Mouse (Mus musculus): ENCODE results near the gene Ccdc87. TPM values are rescaled to one million over a fixed set of nuclear protein-coding genes. Genes with fewer than 3 reads are reported as not detected.

Gene Ccdc87
- polyA plus RNA-seq, 1 experiment = 0.07 TPM

Other genes with a start within 250 kb of the Ccdc87 start
- gene Lrfn4, start 223.7 kb upstream of the Ccdc87 start, polyA plus RNA-seq (2012; rRNA removed) = 6.7 and 8.2 TPM in 2 replicates
- 40.1 and 50.6 TPM in 2 replicates for gene Rce1, start 213.7 kb upstream of the Ccdc87 start, polyA plus RNA-seq (2012; rRNA removed)
- 0.69 and 1.2 TPM in 2 replicates for gene Gm960, start 140.7 kb upstream of the Ccdc87 start, polyA plus RNA-seq (2012; rRNA removed)
- 1.4 and 2.4 TPM in 2 replicates for gene Sptbn2, start 128.2 kb upstream of the Ccdc87 start, polyA plus RNA-seq (2012; rRNA removed)
- 10.5 and 11.1 TPM in 2 replicates for gene Rbm4b, start 82.9 kb upstream of the Ccdc87 start, polyA plus RNA-seq (2012; rRNA removed)
- 36.9 and 43.3 TPM in 2 replicates for gene Rbm4, start 45.5 kb upstream of the Ccdc87 start, polyA plus RNA-seq (2012; rRNA removed)
- gene Gm21992, start 27.8 kb upstream of the Ccdc87 start, polyA plus RNA-seq (2012; rRNA removed) = 12.7 and 17.2 TPM in 2 replicates
- 17.1 and 17.5 TPM in 2 replicates for gene Rbm14, start 27.7 kb upstream of the Ccdc87 start, polyA plus RNA-seq (2012; rRNA removed)
- 64.5 and 75.5 TPM in 2 replicates for gene Ccs, start within 50 bp of the Ccdc87 start, polyA plus RNA-seq (2012; rRNA removed)
- 78.4 and 82.7 TPM in 2 replicates for gene Ctsf, start 15.8 kb downstream of the Ccdc87 start, polyA plus RNA-seq (2012; rRNA removed)
- 1.3 and 2.5 TPM in 2 replicates for gene Actn3, start 38.5 kb downstream of the Ccdc87 start, polyA plus RNA-seq (2012; rRNA removed)
- 15.1 and 22.3 TPM in 2 replicates for gene Zdhhc24, start 39.3 kb downstream of the Ccdc87 start, polyA plus RNA-seq (2012; rRNA removed)
- gene Bbs1, start 67.3 kb downstream of the Ccdc87 start, polyA plus RNA-seq (2012; rRNA removed) = 4.2 and 4.6 TPM in 2 replicates
- gene Dpp3, start 88.9 kb downstream of the Ccdc87 start, polyA plus RNA-seq (2012; rRNA removed) = 53.2 and 53.8 TPM in 2 replicates
- 3.8 and 5.5 TPM in 2 replicates for gene Peli3, start 103.8 kb downstream of the Ccdc87 start, polyA plus RNA-seq (2012; rRNA removed)
- 48.5 and 57.5 TPM in 2 replicates for gene Mrpl11, start 122.8 kb downstream of the Ccdc87 start, polyA plus RNA-seq (2012; rRNA removed)
- 5.7 and 7.4 TPM in 2 replicates for gene Npas4, start 150.9 kb downstream of the Ccdc87 start, polyA plus RNA-seq (2012; rRNA removed)
- gene Slc29a2, start 184.5 kb downstream of the Ccdc87 start, polyA plus RNA-seq (2012; rRNA removed) = 4.6 and 5.9 TPM in 2 replicates
- gene B4gat1, start 199.5 kb downstream of the Ccdc87 start, polyA plus RNA-seq (2012; rRNA removed) = 30.4 and 33.5 TPM in 2 replicates
- gene AC124502.3, start 199.5 kb downstream of the Ccdc87 start, polyA plus RNA-seq (2012; rRNA removed) = 1.9 and 2.3 TPM in 2 replicates
- 30.8 and 31.1 TPM in 2 replicates for gene Brms1, start 202.0 kb downstream of the Ccdc87 start, polyA plus RNA-seq (2012; rRNA removed)
- 18.4 and 24.8 TPM in 2 replicates for gene Rin1, start 211.1 kb downstream of the Ccdc87 start, polyA plus RNA-seq (2012; rRNA removed)
- 77.2 and 103 TPM in 2 replicates for gene Cd248, start 228.7 kb downstream of the Ccdc87 start, polyA plus RNA-seq (2012; rRNA removed)
- gene Tmem151a, start 246.2 kb downstream of the Ccdc87 start, polyA plus RNA-seq (2012; rRNA removed) = 2.8 and 3.9 TPM in 2 replicates
- 122 and 131 TPM in 2 replicates for gene Yif1a, start 249.2 kb downstream of the Ccdc87 start, polyA plus RNA-seq (2012; rRNA removed)